Mouse (Mus musculus) yolk sac, embryonic 10.5 days (tissue): ENCODE measurements around the gene Lrrc9.

Experiments
- DNase-seq: peaks from one replicate; pipeline ENCODE4 v3.0.0-alpha.2; 2017; ENCODE audit warnings: low spot score

The Lrrc9 gene

DNA sequence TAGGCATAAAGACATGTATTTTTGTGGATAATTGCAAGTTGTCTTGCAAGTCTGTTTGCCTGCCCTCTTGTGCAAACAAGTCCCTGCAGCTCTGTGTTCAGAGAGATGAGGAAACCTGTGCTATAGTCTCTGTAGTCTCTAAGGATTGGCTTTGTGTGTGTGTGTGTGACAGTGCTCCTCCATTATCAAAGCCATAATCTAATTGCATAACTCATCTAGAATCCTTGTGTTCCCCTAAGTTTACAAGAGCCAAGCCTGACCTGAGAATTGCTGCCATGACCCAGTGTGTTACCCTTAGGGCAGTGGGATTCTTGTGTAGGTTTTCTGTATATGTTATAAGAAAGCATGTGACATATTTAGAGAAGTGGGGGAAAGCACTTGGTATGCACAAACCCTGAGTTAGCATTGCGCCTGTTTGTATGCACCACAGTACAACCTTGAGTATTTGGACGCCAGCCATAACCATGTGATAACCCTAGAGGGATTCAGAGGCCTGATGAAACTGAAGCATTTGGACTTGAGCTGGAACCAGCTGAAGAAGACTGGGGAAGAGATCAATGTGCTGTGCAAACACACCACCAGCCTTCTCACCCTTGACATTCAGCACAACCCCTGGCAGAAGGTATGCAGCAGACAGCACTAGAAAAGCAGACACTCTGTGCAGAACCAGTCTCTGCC lies 35.2 kb downstream of the Lrrc9 start:
- no peak for DNase-seq

DNA sequence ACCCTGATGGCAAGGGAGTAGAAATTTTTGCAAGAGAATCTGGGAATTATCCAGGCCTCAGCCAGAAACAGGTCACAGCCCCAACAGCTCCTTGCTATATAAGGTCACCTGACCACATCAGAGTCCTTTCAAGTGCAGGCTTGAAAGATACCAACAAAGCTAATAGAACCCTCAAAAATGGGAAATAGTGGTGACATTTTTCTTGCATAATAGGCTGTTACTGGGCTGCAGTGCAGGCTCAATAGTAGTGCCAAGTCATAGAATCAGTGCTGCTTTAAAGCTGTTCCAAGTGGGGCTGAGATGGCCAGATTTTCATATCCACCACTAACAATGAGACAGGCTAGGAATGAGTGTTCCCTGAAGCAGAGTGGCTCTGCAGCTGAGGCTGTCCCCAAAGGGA lies 40.6 kb downstream of the Lrrc9 start:
- DNase-seq = no peak

DNA sequence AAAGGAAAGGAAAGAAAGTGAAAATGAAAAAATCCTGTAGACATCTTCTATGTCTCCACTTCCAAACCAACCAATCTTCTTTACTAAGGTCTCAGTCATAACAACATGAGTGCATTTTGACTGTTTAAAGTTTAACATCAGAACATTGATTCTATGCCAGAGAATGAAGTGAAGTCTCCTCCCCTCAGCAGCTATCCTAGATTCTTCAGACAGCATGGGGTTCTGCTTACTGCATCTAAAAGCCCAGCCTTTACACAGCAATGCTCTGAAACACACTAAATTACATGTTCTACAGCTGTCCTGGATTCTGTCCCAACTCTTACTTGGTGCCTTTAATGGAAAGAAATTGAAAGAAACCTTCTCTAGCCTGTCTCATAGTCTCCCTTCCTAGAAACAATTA lies 43.2 kb downstream of the Lrrc9 start:
- no peak for DNase-seq

GRCm38 (mm10) chr12:72487498-72487897 lies 45.8 kb downstream of the Lrrc9 start:
- DNase-seq = no peak

GRCm38 (mm10) chr12:72489995-72490394 lies 48.3 kb downstream of the Lrrc9 start:
- no peak for DNase-seq

- no peak for DNase-seq
These were observed 49.5 kb downstream of the Lrrc9 start for GRCm38 (mm10) chr12:72491063-72491719.

DNA sequence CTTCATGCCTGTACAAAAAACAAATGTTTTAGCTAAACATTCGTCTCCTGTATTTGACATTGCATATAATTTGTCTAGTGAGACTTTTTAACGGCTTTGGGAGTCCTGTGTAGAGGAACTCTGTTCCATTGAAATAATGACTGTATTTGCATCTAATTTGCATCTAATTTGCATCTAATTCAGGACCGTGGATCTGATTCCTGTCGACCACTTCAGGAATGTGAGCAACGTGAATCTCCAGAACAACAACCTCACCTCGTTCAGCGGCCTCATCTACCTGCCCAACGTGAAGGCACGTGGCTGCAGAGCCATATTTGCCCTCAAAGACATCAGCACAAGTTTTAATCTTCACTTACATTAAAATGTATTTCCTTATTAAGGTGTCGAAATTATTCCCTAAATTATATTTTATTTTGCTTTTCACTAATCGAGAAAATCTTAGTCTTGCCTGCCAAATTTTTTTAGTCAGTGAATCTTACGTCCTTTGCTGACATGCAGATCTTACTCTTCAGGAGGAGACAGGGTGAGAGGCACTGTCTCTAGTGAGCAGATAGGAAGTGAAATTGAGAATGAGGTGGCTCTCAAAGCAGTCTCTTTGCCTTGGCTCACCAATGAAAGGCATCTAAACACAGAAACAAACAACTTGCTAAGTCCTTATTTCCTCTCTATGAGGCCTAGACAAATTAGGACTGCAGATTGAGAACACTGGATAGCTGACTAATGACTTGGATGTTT lies 55.4 kb downstream of the Lrrc9 start:
- no peak for DNase-seq

- no peak for DNase-seq
These were observed 67.9 kb downstream of the Lrrc9 start for GRCm38 (mm10) chr12:72509606-72510005.

DNA sequence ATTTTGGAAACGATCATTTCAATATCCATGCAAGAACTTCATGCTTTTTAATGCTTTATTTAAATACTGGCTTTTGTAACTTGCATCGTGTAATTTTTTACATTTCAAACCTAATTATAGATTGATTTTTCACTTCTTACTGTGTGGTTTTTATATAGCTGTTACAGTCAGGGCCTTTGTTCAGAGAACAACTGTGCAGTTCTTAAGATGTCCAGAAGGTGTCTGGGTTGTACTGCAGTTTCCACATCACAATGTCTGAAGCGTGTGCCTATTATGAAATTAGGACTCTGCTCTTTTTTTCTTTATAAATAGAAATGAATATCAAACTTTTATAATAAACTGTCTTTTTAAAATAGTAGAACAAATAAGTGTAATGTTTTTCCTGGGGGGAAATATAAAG lies 73.8 kb downstream of the Lrrc9 start:
- DNase-seq = no peak

- no peak for DNase-seq
These were observed 76.6 kb downstream of the Lrrc9 start for GRCm38 (mm10) chr12:72518114-72518728.

- no peak for DNase-seq
These were observed 77.7 kb downstream of the Lrrc9 start for GRCm38 (mm10) chr12:72519352-72519751.

DNA sequence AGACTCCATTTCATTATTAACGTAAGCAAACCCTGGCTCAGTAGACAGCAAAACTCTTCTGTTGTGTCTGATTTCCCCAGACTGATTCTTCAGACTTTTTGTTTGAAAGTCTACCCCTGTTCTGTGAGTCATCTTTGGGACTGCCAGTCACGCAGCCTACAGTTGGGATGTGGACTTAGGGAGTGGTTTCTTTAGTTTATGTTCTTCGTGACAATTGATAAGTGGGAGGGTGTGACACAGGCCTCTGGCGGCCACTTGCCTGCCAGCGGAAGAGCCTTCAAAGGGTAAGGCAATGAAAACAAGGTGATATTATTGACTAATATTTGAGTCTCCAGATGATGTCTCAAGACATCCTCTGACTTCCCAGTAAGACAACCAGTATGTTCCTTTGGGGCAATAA lies 78.2 kb downstream of the Lrrc9 start:
- no peak for DNase-seq

DNA sequence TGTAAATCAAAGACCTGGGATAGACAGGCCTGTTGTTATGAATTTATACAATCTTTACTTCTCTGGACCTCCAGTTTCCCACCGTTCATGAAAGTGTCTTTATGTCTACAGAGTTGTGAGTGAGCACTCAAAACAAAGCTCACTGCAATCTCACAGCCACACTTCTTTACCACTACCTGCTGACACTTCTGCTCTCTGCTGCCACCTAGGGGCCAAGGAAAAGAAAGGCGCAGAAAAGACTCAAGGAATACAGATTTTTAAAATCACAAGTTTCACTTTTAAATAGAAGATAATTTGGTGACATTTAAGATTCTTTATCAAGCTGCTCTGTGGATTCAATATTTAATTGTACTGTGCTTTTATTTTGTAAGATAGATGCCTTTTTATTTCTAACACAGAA lies 79.0 kb downstream of the Lrrc9 start:
- peak; percentile 36 for DNase-seq

DNA sequence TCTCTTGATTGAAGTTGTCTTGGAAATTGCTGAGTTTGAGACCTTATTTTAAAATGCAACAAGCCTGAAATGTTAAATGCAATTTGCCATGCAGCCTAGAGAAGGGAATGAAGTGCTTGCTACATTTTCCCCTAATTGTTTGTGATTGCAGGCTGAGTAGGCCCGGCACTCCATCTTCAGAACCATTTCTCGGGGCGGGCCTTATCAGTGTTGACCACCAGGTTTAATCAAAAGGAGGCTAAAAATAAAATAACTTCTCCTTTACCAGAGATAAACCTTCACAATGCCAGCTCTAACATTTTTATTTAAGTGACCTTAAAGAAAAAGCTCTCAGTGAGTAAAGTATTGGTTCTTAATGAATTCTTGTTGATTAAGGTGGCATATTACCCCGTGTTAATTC lies 83.9 kb downstream of the Lrrc9 start:
- no peak for DNase-seq

DNA sequence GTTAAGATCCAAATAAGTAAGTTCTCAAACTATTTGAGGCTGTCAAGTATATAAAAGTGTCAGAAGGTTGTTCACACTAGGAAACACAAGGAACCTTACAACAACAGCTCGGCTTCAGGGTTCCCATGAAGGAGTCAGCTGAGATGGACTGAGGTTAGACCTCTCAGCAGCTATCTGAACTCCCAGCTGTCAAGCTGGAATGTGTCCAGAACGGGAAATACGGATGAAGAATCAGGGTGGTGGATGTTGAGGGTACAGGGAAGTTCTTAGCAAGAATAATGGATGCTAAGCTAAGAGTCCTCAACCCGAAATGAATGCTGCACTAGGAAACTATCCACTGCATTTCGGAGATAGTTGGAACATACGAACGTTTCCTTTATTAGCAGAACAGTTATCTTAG lies 90.6 kb downstream of the Lrrc9 start:
- DNase-seq = no peak

- no peak for DNase-seq
These were observed 92.3 kb downstream of the Lrrc9 start for GRCm38 (mm10) chr12:72533986-72534385.

GRCm38 (mm10) chr12:72535599-72535998 lies 93.9 kb downstream of the Lrrc9 start:
- DNase-seq = no peak

DNA sequence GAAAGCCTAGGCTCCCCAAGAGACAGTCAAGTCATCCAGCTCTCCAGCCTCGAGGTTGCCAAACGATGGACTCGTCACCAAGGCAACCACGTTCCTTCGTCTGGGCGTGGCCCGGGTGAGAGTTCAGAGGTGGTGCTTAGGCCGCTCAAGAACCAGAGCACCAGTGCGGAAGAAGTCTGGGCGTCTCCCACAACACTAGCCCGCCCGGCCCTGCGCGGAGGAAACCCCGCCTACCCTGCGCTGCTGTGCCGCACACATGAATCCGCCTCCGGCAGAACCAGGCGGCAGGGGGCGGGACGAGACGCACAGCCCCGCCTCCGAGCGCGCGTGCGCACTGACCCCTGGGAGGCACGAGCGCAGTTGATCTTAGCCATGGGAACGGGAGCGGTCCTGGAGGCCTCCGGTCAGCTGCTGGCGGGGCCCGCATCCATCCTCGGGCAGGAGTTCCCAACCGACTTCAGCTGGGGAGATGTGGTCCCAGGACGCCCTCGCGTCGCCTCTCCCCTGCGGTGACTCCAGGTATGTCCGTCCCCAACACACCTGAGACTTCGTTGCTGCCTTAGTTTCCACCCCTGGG lies 94.4 kb downstream of the Lrrc9 start, which contains the start of gene Pcnx4:
Pcnx4 (plus strand) TSS at position 363 of the 577 bp plus-strand sequence.
- DNase-seq = peak; percentile 99

GRCm38 (mm10) chr12:72538571-72538970 lies 96.9 kb downstream of the Lrrc9 start:
- DNase-seq = no peak

DNA sequence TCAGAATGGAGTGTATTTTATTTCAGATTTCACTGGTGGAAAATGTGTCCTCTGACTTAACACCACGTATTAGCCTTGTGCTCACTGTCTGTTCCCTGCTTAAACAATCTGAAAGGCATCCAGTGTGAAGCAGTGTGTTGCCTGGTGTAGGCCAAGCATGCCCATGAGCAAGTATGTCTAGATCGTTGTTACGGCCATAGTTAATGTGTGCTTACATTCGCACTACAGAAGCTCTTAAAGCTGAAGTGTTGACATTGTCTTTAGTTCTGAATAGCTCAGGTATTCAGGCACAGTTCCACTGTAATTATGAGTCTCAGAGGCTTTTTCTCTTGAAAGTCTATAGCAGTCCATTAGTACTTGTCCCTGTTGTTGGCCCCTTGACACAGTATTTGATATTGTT lies 112.7 kb downstream of the Lrrc9 start:
- DNase-seq = no peak

- DNase-seq = no peak
These were observed 122.7 kb downstream of the Lrrc9 start for GRCm38 (mm10) chr12:72564281-72564795.
